Mouse (Mus musculus) adipocyte (in vitro differentiated cells): ENCODE results near the gene Pkn3.
"Not testable (repeated sequence)": the region's sequence is repeated elsewhere in the genome, so short reads cannot be mapped to it uniquely, and the experiment has no call there.

Experiments
- DNase-seq: peaks from one replicate; pipeline ENCODE4 v3.0.0-alpha.2; 2016; ENCODE audit warnings: low spot score

Gene Pkn3

GRCm38 (mm10) chr2:30095882-30096527, 18.5 kb downstream of the Pkn3 start:
- DNase-seq, result peak; percentile 34

GRCm38 (mm10) chr2:30100214-30100613, 22.7 kb downstream of the Pkn3 start:
- DNase-seq, result no peak

DNA sequence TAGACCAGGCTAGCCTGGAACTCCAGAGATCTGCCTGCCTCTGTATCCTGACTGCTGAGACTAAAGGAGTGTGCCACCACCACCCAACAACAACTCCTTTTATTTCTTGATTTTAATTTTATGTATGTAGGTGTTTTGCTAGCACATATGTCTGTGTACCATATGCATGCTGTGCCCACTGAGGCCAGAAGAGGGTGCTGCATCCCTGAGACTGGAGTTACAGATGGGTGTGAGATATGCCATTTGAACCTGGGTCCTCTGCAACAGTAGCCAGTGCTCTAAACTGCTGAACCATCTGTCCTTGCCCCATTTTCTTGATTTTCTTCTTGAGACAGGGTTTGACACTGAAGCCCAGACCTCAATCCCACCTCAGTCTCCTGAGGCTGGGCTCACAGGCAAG, 28.9 kb downstream of the Pkn3 start:
- DNase-seq, result peak; percentile 37

DNA sequence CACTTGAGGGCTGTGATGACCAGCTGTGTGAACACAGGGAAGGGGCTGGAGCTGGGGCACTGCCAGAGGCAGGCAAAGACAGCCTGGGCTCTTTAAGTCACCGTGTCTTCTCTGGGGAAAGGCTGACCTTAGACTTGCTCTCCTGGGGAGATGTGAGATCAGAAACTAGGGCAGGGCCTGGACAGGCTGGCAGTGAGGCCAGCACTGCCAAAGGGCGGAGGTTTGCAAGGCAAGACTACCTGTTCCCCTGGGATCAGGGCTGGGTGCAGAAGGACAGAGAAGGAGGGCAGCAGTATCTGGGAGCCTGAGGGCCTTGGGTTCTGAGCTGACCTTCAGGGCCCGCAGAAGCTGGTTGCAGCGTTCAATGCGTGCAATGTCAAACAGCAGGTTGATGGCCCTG, 30.2 kb downstream of the Pkn3 start:
- no peak for DNase-seq

DNA sequence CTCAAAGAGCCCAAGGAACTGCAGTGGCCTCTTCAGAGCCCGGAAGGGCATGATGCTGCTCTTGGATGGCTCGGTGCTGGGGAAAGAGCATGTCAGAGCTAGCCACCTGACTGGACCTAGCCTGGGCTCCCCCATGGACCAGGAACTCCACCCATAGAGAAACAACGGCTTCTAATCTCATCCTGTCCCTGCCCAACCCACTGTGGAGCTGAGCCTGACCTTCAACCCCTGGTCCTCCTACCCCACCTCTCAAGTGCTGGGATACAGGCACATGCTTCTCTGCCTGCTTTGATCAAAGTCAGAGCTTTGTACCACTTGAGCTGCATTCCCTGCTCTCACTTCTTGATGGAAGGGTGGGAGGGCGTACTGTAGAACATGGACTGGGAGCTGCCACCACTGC, 30.8 kb downstream of the Pkn3 start:
- DNase-seq, result no peak

- no peak for DNase-seq
These were observed 34.0 kb downstream of the Pkn3 start for GRCm38 (mm10) chr2:30111500-30111899.

GRCm38 (mm10) chr2:30112564-30112963, 35.1 kb downstream of the Pkn3 start:
- no peak for DNase-seq

DNA sequence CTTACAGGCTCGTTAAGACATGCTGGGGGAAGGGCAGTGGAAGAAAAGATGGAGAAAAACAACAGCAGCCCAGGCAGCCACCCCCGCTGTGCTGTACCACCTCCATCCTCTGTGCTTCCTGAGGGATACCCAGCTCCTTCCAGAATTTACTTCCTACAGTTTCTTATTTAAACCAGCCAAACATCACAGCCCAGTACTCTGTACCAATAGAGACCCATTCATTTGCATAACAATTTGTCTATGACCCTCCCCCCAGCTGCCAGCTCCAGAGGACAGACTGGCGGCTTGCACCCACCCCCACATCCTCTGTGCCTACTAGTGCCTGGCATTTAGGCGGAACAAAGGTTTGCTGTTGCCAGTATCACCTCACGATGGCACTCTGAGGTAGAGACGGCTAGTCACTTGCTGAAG, 42.2 kb downstream of the Pkn3 start:
- no peak for DNase-seq

DNA sequence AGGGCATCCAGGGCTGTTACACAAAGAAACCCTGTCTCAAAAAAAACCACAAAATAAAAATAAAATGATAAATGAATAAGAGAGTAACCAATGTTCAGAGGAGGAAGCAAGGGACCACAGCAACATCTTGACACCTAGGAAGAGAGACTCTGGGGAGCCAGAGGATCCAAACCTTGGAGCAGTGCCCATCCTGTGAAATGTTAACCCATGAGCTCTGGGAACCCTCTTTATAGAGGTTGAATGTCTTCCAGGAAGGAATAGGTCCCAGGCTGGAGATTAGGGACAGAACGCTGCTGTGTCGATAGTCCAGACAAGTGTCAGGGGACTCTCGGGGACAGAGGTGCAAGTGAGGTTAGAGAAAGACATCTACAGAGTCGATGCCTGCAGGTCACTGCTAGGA, 42.8 kb downstream of the Pkn3 start:
- DNase-seq, result no peak

- no peak for DNase-seq
These were observed 45.3 kb downstream of the Pkn3 start for GRCm38 (mm10) chr2:30122766-30123165.

GRCm38 (mm10) chr2:30123729-30124471, 46.4 kb downstream of the Pkn3 start:
- DNase-seq, result peak; percentile 19

DNA sequence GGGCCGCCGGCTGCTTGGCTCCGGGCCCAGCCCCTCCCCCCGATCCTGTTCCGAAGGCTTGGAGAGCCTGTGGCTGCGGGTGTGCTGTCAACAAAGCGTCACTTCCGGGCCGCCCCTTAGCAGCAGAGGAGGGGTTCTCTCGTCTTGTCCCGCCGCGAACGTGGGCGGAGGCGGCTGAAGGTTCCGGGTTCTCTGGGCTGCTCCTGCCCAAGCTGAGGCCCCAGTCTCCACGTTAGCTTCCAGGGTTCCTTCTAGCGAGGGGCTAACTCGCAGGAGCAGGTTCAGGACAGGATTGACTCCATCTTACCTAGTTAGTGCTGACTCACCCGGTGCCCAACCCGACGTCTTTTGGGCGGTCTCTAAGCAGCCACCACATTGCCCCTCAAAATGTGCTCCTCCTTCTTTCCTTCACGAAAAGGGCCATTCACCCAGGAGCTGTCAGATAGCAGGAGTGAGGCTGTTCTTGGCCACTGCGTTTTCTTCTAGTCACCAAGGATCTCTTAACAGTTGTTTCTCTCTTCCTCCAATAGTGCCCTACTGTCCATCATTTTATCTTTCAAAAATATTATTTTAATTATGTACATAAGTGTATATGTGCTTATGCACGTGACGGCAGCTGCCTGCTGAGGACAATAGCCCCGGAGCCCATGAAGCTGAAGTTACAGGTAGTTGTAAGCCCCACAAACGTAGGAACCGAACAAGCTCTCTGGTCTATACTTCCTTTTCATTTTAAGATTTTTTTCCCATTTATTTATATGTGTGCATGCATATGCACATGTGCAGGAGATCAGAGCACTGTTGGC, 47.2 kb downstream of the Pkn3 start, which contains the start of gene Zer1:
Zer1 (minus strand) TSS at position 114 of the 803 bp plus-strand sequence.
- peak; percentile 95 for DNase-seq

DNA sequence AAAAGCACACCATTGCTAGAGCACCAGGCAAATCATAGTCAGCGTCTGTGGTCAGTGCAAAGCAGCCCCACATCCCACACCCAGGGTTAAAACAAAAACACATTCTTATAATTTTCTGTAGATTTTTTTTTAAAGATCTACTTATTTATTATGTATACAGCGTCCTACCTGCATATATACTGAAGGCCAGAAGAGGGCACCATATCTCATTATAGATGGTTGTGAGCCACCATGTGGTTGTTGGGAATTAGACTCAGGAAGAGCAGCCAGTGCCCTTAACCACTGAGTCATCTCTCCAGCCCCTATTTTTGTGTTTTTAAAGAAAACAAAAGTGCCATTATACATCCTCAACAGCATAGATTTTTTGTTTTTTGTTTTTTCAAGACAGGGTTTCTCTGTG, 51.3 kb downstream of the Pkn3 start:
- DNase-seq, result peak; percentile 55

DNA sequence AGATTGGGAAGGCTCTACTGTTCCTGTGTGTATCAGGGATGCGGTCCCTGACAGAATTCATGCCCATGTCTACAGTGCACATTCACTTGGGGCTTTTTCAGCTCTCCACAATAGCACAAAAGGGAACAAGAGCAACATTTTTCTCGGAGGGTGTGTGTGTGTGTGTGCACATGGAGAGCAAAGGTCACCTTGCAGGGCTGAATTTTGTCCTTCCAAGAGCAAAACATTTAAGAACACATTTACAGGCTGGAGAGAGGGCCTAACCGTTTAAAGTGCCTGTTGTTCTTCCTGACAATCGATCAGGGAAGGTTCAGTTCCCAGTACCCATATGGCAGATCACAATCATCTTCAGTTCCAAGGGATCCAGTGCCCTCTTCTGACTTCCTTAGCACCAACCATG, 52.7 kb downstream of the Pkn3 start:
- DNase-seq, result no peak

DNA sequence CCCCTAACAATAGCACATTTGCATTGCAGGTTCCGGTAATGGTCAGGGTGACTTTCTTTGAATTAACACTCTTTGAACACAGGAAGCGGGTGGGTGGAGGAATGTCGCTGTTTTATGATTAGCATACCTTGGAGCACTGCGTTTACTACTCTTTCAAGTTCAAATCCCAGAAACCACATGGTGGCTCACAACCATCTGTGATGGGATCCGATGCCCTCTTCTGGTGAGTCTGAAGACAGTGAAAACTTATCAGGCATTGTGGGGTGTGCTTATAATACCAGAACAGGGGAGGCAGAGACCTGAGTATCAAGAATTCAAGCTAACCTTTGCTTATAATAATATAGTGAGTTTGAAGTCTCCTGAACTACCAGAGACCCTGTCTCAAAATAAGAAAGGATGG, 53.8 kb downstream of the Pkn3 start:
- not testable (repeated sequence) for DNase-seq

DNA sequence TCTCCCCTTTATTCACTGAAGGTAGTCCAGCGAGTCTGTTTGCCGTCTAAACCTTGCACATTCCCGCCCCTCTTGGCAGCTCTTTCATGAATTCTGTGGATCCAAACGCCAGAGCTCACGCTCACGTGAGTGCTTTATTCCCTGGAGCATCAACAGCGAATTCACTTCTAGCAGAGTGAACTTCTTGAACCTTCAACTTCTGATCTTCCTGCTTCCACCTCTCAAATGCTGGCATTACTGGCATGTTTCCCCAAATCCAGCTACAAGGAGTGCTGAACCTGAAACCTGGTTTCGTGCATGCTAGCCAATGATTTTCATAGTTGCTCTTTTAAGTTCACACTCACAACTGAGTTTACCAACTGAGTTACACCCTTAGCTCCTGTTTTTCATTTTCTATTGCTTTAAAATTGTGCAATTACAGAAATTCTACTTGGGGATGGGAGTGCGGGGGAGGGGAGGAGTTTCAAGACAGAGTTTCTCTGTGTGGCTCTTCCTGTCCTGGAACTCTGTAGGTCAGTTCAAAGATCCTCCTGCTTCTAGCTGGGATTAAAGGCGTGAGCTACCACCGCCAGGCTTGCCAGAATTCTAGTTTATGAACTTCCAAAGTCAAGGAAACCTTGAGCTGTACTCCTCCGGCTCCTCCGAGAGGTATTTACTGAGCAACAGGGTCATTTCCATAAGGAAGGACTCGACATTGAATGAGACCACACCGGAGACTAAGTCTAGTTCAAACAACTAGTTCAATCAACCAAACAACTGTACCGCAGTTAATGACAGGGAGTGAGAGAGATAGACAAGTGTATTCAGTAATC, 55.5 kb downstream of the Pkn3 start:
- DNase-seq, result peak; percentile 81

- peak; percentile 94 for DNase-seq
These were observed 56.3 kb downstream of the Pkn3 start, which contains the start of gene Tbc1d13 for GRCm38 (mm10) chr2:30133613-30134377. Gene Tbc1d13, plus strand, starts transcription at chr2:30133746.

- DNase-seq, result peak; percentile 32
These were observed 56.9 kb downstream of the Pkn3 start for GRCm38 (mm10) chr2:30134378-30134711.

DNA sequence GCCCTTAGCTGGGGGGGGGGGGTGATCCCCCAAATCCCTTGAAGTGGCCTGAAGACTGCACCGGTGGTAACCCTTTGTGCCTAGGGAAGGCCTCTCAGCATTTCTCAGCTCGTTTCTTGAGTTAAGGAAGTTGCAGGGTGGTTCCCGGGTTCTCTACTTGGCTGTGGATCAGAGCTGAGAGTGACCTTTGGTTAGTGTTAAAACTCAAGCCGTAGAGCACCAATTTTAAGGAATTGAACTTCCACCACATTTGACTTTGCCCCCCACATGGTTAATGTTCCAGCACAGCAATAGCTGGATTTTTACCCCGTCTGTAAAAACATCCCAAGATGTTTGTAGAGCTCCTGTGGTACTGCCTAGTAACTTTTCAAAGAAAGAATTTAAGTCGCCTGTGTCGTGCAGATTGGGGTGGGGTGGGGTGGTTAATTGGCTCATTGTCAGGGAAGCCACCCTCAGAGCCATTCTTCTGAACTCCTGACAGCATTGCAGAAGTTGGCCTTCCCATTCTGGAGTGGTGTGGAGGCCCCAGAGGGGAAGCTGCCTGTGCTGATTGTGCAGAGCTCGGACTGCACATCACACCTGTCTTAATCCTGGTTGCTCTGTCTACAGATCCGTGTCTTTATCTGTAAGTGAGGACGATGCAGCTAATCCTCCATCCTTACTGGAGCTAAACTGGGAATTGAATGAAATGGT, 57.6 kb downstream of the Pkn3 start:
- peak; percentile 51 for DNase-seq

GRCm38 (mm10) chr2:30136458-30136857, 59.0 kb downstream of the Pkn3 start:
- no peak for DNase-seq

- peak; percentile 39 for DNase-seq
These were observed 62.5 kb downstream of the Pkn3 start for GRCm38 (mm10) chr2:30140021-30140420.
